Mouse (Mus musculus) megakaryocyte-erythroid progenitor cell, adult 5-6 weeks (primary cell): ENCODE results near the gene Trim72. TPM values are rescaled to one million over a fixed set of nuclear protein-coding genes. Genes with fewer than 3 reads are reported as not detected.
"Not testable (repeated sequence)": the region's sequence is repeated elsewhere in the genome, so short reads cannot be mapped to it uniquely, and the experiment has no call there.

Source experiments
- ATAC-seq: replicated peaks from 2 replicates; pipeline ENCODE4 v1.8.0; 2016; ENCODE audit warnings: mild to moderate bottlenecking, inconsistent platforms; ENCODE audit not compliant: severe bottlenecking, poor library complexity, low FRiP score, low TSS enrichment
- total RNA-seq, 2 experiments: library from RNA; stranded (forward) in 1 of 2; stranded (reverse) in 1 of 2; fragments of 200-1000, 215-1000 nt in 1 of 2; fragments of >200 nt in 1 of 2; fragmentation: Nextera tagmentation in 1 of 2; gene quantifications; 2 replicates each; pipeline ENCODE4 v1.2.3; 2014 to 2017

The Trim72 gene
- total RNA-seq, 2 experiments from 2014 or later = 0.52 TPM; not detected in 1

- no peak for ATAC-seq
Observed at GRCm38 (mm10) chr7:128004487-128005362, 976 bp downstream of the Trim72 start.

GRCm38 (mm10) chr7:128006193-128006592 is 2.4 kb downstream of the Trim72 start:
- ATAC-seq = no peak

GRCm38 (mm10) chr7:128009715-128010340 is 6.1 kb downstream of the Trim72 start:
- no peak for ATAC-seq

- no peak for ATAC-seq
Observed at GRCm38 (mm10) chr7:128012136-128012780, 8.5 kb downstream of the Trim72 start.

- no peak for ATAC-seq
Observed at GRCm38 (mm10) chr7:128013116-128013515, 9.4 kb downstream of the Trim72 start.

- ATAC-seq = not testable (repeated sequence)
Observed at GRCm38 (mm10) chr7:128016134-128016533, 12.4 kb downstream of the Trim72 start.

GRCm38 (mm10) chr7:128016650-128017049 is 12.9 kb downstream of the Trim72 start:
- no peak for ATAC-seq

- no peak for ATAC-seq
Observed at GRCm38 (mm10) chr7:128018275-128018674, 14.5 kb downstream of the Trim72 start.

GRCm38 (mm10) chr7:128019187-128019586 is 15.4 kb downstream of the Trim72 start:
- no peak for ATAC-seq

- no peak for ATAC-seq
Observed at GRCm38 (mm10) chr7:128022974-128023373, 19.2 kb downstream of the Trim72 start.

GRCm38 (mm10) chr7:128023565-128023964 is 19.8 kb downstream of the Trim72 start:
- no peak for ATAC-seq

GRCm38 (mm10) chr7:128024364-128024763 is 20.6 kb downstream of the Trim72 start:
- ATAC-seq = no peak

GRCm38 (mm10) chr7:128024932-128025331 is 21.2 kb downstream of the Trim72 start:
- no peak for ATAC-seq

GRCm38 (mm10) chr7:128025381-128025780 is 21.6 kb downstream of the Trim72 start:
- no peak for ATAC-seq

- peak; percentile 86 for ATAC-seq
Observed at GRCm38 (mm10) chr7:128031403-128031976, 27.7 kb downstream of the Trim72 start.

- ATAC-seq = no peak
Observed at GRCm38 (mm10) chr7:128032290-128032988, 28.7 kb downstream of the Trim72 start.

- ATAC-seq = no peak
Observed at GRCm38 (mm10) chr7:128032989-128033293, 29.2 kb downstream of the Trim72 start.

- ATAC-seq = no peak
Observed at GRCm38 (mm10) chr7:128033616-128034015, 29.9 kb downstream of the Trim72 start.

GRCm38 (mm10) chr7:128042161-128042820 is 38.5 kb downstream of the Trim72 start:
- peak; percentile 57 for ATAC-seq
